Mouse (Mus musculus): Measurements from ENCODE around the gene Speer4e.
"Not testable (repeated sequence)": the region's sequence is repeated elsewhere in the genome, so short reads cannot be mapped to it uniquely, and the experiment has no call there.

Gene Speer4e

GRCm38 (mm10) chr5:14938329-14938728 is at the start of gene Speer4e:
Gene Speer4e, minus strand, starts transcription at chr5:14938429.
- in situ Hi-C loops (cut with MboI, MseI) = not testable (repeated sequence)

GRCm38 (mm10) chr5:14986649-14987387 is 48.6 kb upstream of the Speer4e start:
- in situ Hi-C loops (cut with MboI, MseI) = not testable (repeated sequence)

GRCm38 (mm10) chr5:14978835-14979234 is 40.6 kb upstream of the Speer4e start, which contains the start of gene Gm10354:
Gene Gm10354, minus strand, starts transcription at chr5:14978935.
- in situ Hi-C loops (cut with MboI, MseI) = loop anchor here (5.0 kb wide), 1 partner anchor 53 kb away; the partner anchor contains the start of gene Gm17019

GRCm38 (mm10) chr5:14977368-14977767 is 39.1 kb upstream of the Speer4e start:
- in situ Hi-C loops (cut with MboI, MseI) = loop anchor here (5.0 kb wide), 1 partner anchor 55 kb away; the partner anchor contains the start of gene Gm17019

- in situ Hi-C loops (cut with MboI, MseI) = loop anchor here (5.0 kb wide), 1 partner anchor 57 kb away; the partner anchor contains the start of gene Gm17019
Measured at GRCm38 (mm10) chr5:14975294-14975693, 37.1 kb upstream of the Speer4e start.

GRCm38 (mm10) chr5:14972841-14973240 is 34.6 kb upstream of the Speer4e start:
- in situ Hi-C loops (cut with MboI, MseI) = loop anchor here (5.0 kb wide), 1 partner anchor 499 kb away; no protein-coding TSS in a partner anchor

GRCm38 (mm10) chr5:14963821-14964220 is 25.6 kb upstream of the Speer4e start:
- in situ Hi-C loops (cut with MboI, MseI) = loop anchor here (5.0 kb wide), 1 partner anchor 37 kb away; no protein-coding TSS in a partner anchor

GRCm38 (mm10) chr5:14961502-14961901 is 23.3 kb upstream of the Speer4e start:
- in situ Hi-C loops (cut with MboI, MseI) = loop anchor here (5.0 kb wide), 1 partner anchor 34 kb away; no protein-coding TSS in a partner anchor

GRCm38 (mm10) chr5:14955928-14956706 is 17.9 kb upstream of the Speer4e start:
- in situ Hi-C loops (cut with MboI, MseI) = loop anchor here (5.0 kb wide), 2 partner anchors 681 to 741 kb away; no protein-coding TSS in a partner anchor

- in situ Hi-C loops (cut with MboI, MseI) = loop anchor here (5.0 kb wide), 1 partner anchor 54 kb away; no protein-coding TSS in a partner anchor
Measured at GRCm38 (mm10) chr5:14953587-14953986, 15.4 kb upstream of the Speer4e start.

- in situ Hi-C loops (cut with MboI, MseI) = loop anchor here (5.0 kb wide), 1 partner anchor 55 kb away; no protein-coding TSS in a partner anchor
Measured at GRCm38 (mm10) chr5:14952749-14953148, 14.5 kb upstream of the Speer4e start.

- in situ Hi-C loops (cut with MboI, MseI) = loop anchor here (5.0 kb wide), 1 partner anchor 55 kb away; no protein-coding TSS in a partner anchor
Measured at GRCm38 (mm10) chr5:14951822-14952221, 13.6 kb upstream of the Speer4e start.

- in situ Hi-C loops (cut with MboI, MseI) = not testable (repeated sequence)
Measured at GRCm38 (mm10) chr5:14947482-14948198, 9.4 kb upstream of the Speer4e start.

GRCm38 (mm10) chr5:14945524-14945923 is 7.3 kb upstream of the Speer4e start:
- in situ Hi-C loops (cut with MboI, MseI) = not testable (repeated sequence)

- in situ Hi-C loops (cut with MboI, MseI) = not testable (repeated sequence)
Measured at GRCm38 (mm10) chr5:14941043-14941442, 2.8 kb upstream of the Speer4e start.

- in situ Hi-C loops (cut with MboI, MseI) = loop anchor here (5.0 kb wide), 1 partner anchor 94 kb away; no protein-coding TSS in a partner anchor
Measured at GRCm38 (mm10) chr5:14933721-14934120, 4.5 kb downstream of the Speer4e start.

- in situ Hi-C loops (cut with MboI, MseI) = loop anchor here (5.0 kb wide), 1 partner anchor 35 kb away; no protein-coding TSS in a partner anchor
Measured at GRCm38 (mm10) chr5:14927047-14927446, 11.2 kb downstream of the Speer4e start.

GRCm38 (mm10) chr5:14914799-14915198 is 23.4 kb downstream of the Speer4e start, which contains the start of gene Gm9758:
Gene Gm9758, minus strand, starts transcription at chr5:14914899.
- in situ Hi-C loops (cut with MboI, MseI) = not testable (repeated sequence)

- in situ Hi-C loops (cut with MboI, MseI) = not testable (repeated sequence)
Measured at GRCm38 (mm10) chr5:14914361-14914760, 23.9 kb downstream of the Speer4e start.

- in situ Hi-C loops (cut with MboI, MseI) = not testable (repeated sequence)
Measured at GRCm38 (mm10) chr5:14903539-14903938, 34.7 kb downstream of the Speer4e start.

- in situ Hi-C loops (cut with MboI, MseI) = no loop called here
Measured at GRCm38 (mm10) chr5:14892242-14892641, 46.0 kb downstream of the Speer4e start.
